Mouse (Mus musculus): ENCODE data around the gene Mob3b.

Mob3b gene

DNA sequence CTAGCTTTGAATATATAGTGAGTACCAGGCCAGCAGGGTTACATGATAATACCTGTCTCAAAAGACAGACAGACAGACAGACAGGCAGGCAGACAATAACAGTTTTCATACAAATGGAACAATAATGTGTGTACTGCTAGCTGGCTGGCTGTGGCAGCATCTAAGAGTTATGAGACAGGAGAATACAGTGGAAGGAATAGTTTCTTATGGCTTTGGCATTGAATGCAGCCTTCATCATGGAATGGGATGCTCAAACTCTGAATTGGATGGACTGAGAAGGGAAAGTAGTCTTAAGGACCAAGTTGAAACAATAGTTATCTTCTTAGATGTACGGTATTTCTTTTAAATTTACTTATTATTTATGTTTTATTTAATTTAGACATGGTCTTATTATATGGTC lies 258.0 kb downstream of the Mob3b start:
- no peak for DNase-seq (ENCODE audit: low spot score)

All from urinary bladder, postnatal 14 days (tissue).